ENCODE assay signal across 16 mouse cellular contexts in the genomic region with DNA sequence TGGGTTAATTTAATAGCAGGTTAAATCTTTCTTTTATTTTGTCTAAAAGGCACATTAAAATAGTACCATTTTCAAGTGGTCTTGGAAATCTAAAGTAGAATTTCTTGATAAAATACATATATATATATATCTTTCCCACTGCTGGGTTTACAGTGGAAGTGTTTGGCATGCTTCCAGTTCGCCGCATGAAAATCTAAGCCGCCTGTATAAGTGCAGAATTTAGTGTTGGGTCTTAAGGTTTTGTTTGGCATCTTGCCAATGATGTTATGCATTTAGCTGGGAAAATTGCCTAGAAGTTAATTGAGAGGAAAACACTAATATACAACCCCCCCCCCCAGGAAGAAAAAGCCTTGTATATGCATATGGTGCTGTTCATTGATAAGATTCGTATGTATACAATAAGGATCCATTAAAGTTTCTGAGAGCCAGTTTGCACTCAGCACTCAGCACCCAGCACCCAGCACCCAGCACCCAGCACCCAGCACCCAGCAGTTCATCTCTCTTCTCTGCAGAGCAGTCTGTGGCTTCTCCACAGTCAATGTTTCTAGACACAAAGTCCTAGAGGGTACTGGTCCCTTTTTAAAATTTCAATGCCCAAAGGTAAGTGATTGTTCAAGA.
A peak's percentile ranks its signal among the peaks of the same experiment; 100 is the strongest.
DNase-seq lines count a peak whose midpoint lies in the region; ATAC-seq and TF ChIP-seq lines count a peak whose summit lies in the region.
"Had no signal": no experiment of that assay in that cellular context is flagged by ENCODE, and none has a peak within 500 bp of the region (broad histone marks: within the 10 kb centered on the region; RNA-seq: fewer than 3 reads in every experiment).

No protein-coding gene starts in this region.

- peak; percentile 57 for DNase-seq in hindbrain, postnatal 0 days (ENCODE audit: low spot score)
- no peak for DNase-seq in hindbrain, embryonic 10.5 days (ENCODE audit: low spot score)
- DNase-seq in lung, postnatal 0 days (ENCODE audit: low spot score) = peak; percentile 14
- DNase-seq in lung, adult 2 months = no peak
- DNase-seq in embryonic facial prominence, embryonic 14.5 days (ENCODE audit: low spot score) = peak; percentile 86
- DNase-seq in thymus, postnatal 36 days = no peak
- DNase-seq: B cell, adult 2 months; cerebellum, postnatal 36 days; gastrocnemius, postnatal 10 days; kidney, postnatal 25 days; liver, embryonic 13.5 days; lung, postnatal 4 days; right cerebral cortex, adult 18-20 months; thymus, postnatal 25 days had no signal

- no peaks in the 10 kb centered on the region for H3K4me1 ChIP-seq in hindbrain, postnatal 0 days (ENCODE audit: insufficient read depth, low read length)
- H3K4me1 ChIP-seq in hindbrain, embryonic 10.5 days (replicated peaks) = peaks cover 10% of the 10 kb centered on the region; the same call in 1 of the 2 replicates
- H3K4me1 ChIP-seq in lung, postnatal 0 days (ENCODE audit: insufficient read depth, low read depth, low read length) = no peaks in the 10 kb centered on the region
- H3K4me1 ChIP-seq in lung, adult 2 months (ENCODE audit: control insufficient read depth, insufficient read depth, low read length) = no peaks in the 10 kb centered on the region
- peaks cover 6% of the 10 kb centered on the region; the same call in 1 of the 2 replicates for H3K4me1 ChIP-seq in embryonic facial prominence, embryonic 14.5 days (ENCODE audit: control insufficient read depth, insufficient read depth, low read length)
- H3K4me1 ChIP-seq in forebrain, embryonic 16.5 days (replicated peaks; ENCODE audit: control insufficient read depth, insufficient read depth, low read length) = peaks cover 20% of the 10 kb centered on the region
- H3K4me1 ChIP-seq: liver, embryonic 13.5 days had no signal

- no peak for TF ChIP-seq EP300 in lung, postnatal 0 days (IDR thresholded peaks at IDR 0.05)

- no peak overlapping the region for H3K4me3 ChIP-seq in hindbrain, postnatal 0 days (ENCODE audit: low read length)
- H3K4me3 ChIP-seq in hindbrain, embryonic 10.5 days = no peak overlapping the region
- H3K4me3 ChIP-seq in lung, postnatal 0 days (ENCODE audit: low read depth, low read length) = no peak overlapping the region
- no peak overlapping the region for H3K4me3 ChIP-seq in lung, adult 2 months (replicated peaks; ENCODE audit: extremely low read depth, low read depth, low read length)
- H3K4me3 ChIP-seq in embryonic facial prominence, embryonic 14.5 days (ENCODE audit: low read depth, low read length) = no peak overlapping the region
- H3K4me3 ChIP-seq in forebrain, embryonic 16.5 days (replicated peaks; ENCODE audit: low read length) = no peak overlapping the region
- H3K4me3 ChIP-seq: liver, embryonic 13.5 days had no signal

- H3K9me3 ChIP-seq in hindbrain, postnatal 0 days (ENCODE audit: low read length) = no peaks in the 10 kb centered on the region
- H3K9me3 ChIP-seq in hindbrain, embryonic 10.5 days = no peaks in the 10 kb centered on the region
- no peaks in the 10 kb centered on the region for H3K9me3 ChIP-seq in lung, postnatal 0 days (ENCODE audit: low read length)
- H3K9me3 ChIP-seq in embryonic facial prominence, embryonic 14.5 days (ENCODE audit: control insufficient read depth, low read length) = no peaks in the 10 kb centered on the region
- H3K9me3 ChIP-seq in forebrain, embryonic 16.5 days (ENCODE audit: control insufficient read depth, low read length) = no peaks in the 10 kb centered on the region
- H3K9me3 ChIP-seq: liver, embryonic 13.5 days had no signal

- no peaks in the 10 kb centered on the region for H3K27me3 ChIP-seq in hindbrain, postnatal 0 days (ENCODE audit: insufficient read depth, low read length)
- no peaks in the 10 kb centered on the region for H3K27me3 ChIP-seq in hindbrain, embryonic 10.5 days (ENCODE audit: insufficient read depth, poor library complexity, severe bottlenecking)
- H3K27me3 ChIP-seq in lung, postnatal 0 days (replicated peaks; ENCODE audit: insufficient read depth, low read length) = no peaks in the 10 kb centered on the region
- H3K27me3 ChIP-seq in embryonic facial prominence, embryonic 14.5 days (replicated peaks; ENCODE audit: control insufficient read depth, insufficient read depth, low read length) = no peaks in the 10 kb centered on the region; the same call in 1 of the 2 replicates
- H3K27me3 ChIP-seq in forebrain, embryonic 16.5 days (replicated peaks; ENCODE audit: control insufficient read depth, insufficient read depth, low read length) = no peaks in the 10 kb centered on the region
- H3K27me3 ChIP-seq: liver, embryonic 13.5 days had no signal

- H3K36me3 ChIP-seq in hindbrain, postnatal 0 days (ENCODE audit: insufficient read depth, low read length) = no peaks in the 10 kb centered on the region
- no peaks in the 10 kb centered on the region for H3K36me3 ChIP-seq in hindbrain, embryonic 10.5 days
- H3K36me3 ChIP-seq in lung, postnatal 0 days (ENCODE audit: insufficient read depth, low read length) = no peaks in the 10 kb centered on the region
- no peaks in the 10 kb centered on the region for H3K36me3 ChIP-seq in embryonic facial prominence, embryonic 14.5 days (ENCODE audit: control insufficient read depth, insufficient read depth, low read length)
- H3K36me3 ChIP-seq in forebrain, embryonic 16.5 days (ENCODE audit: control insufficient read depth, insufficient read depth) = no peaks in the 10 kb centered on the region
- H3K36me3 ChIP-seq: liver, embryonic 13.5 days had no signal

- TF ChIP-seq CTCF in hindbrain, postnatal 0 days (IDR thresholded peaks at IDR 0.05; ENCODE audit: low read depth) = no peak
- TF ChIP-seq CTCF in lung, postnatal 0 days (IDR thresholded peaks at IDR 0.05) = no peak
- no peak for TF ChIP-seq CTCF in lung, adult 2 months (IDR thresholded peaks at IDR 0.05; ENCODE audit: insufficient read depth, low read length)

- no peak overlapping the region for H3K4me2 ChIP-seq in hindbrain, postnatal 0 days (ENCODE audit: low read depth, low read length)
- no peak overlapping the region for H3K4me2 ChIP-seq in lung, postnatal 0 days (replicated peaks; ENCODE audit: low read depth, low read length)
- H3K4me2 ChIP-seq in embryonic facial prominence, embryonic 14.5 days (ENCODE audit: low read depth, low read length) = no peak overlapping the region
- H3K4me2 ChIP-seq in forebrain, embryonic 16.5 days (ENCODE audit: low read length) = no peak overlapping the region
- H3K4me2 ChIP-seq: liver, embryonic 13.5 days had no signal

- H3K27ac ChIP-seq in hindbrain, postnatal 0 days = no peak overlapping the region
- H3K27ac ChIP-seq in hindbrain, embryonic 10.5 days = no peak overlapping the region
- no peak overlapping the region for H3K27ac ChIP-seq in lung, postnatal 0 days (ENCODE audit: low read length)
- no peak overlapping the region for H3K27ac ChIP-seq in embryonic facial prominence, embryonic 14.5 days (replicated peaks; ENCODE audit: low read depth, low read length)
- no peak overlapping the region; the same call in 1 of the 2 replicates for H3K27ac ChIP-seq in forebrain, embryonic 16.5 days (ENCODE audit: low read length)
- H3K27ac ChIP-seq: liver, embryonic 13.5 days; stomach, postnatal 0 days had no signal

- H3K9ac ChIP-seq in hindbrain, postnatal 0 days (replicated peaks; ENCODE audit: low read length) = no peak overlapping the region
- no peak overlapping the region for H3K9ac ChIP-seq in lung, postnatal 0 days (replicated peaks; ENCODE audit: low read depth)
- no peak overlapping the region for H3K9ac ChIP-seq in embryonic facial prominence, embryonic 14.5 days (ENCODE audit: low read depth, low read length)
- no peak overlapping the region for H3K9ac ChIP-seq in forebrain, embryonic 16.5 days (replicated peaks; ENCODE audit: low read depth, low read length)
- H3K9ac ChIP-seq: liver, embryonic 13.5 days had no signal

- 43% methylated on average over 4 of the region's 4 CpGs for WGBS in hindbrain, postnatal 0 days
- 90% methylated on average over 4 of the region's 4 CpGs for WGBS in hindbrain, embryonic 10.5 days
- WGBS in lung, postnatal 0 days = 21% methylated on average over 4 of the region's 4 CpGs
- 28% methylated on average over 4 of the region's 4 CpGs for WGBS in lung, adult 2 months
- WGBS in embryonic facial prominence, embryonic 14.5 days = 41% methylated on average over 4 of the region's 4 CpGs
- WGBS in forebrain, embryonic 16.5 days = 14% methylated on average over 4 of the region's 4 CpGs

- TF ChIP-seq POLR2A in lung, adult 2 months (IDR thresholded peaks at IDR 0.05; ENCODE audit: borderline replicate concordance, extremely low read depth, low read depth, low read length) = no peak

- no peak for ATAC-seq in hindbrain, postnatal 0 days
- no peak for ATAC-seq in lung, postnatal 0 days
- ATAC-seq in embryonic facial prominence, embryonic 14.5 days (ENCODE audit: low read depth) = 0 out of 2 replicates have a peak, but pooled peaks have one; percentile 60
- ATAC-seq in forebrain, embryonic 16.5 days = peak; percentile 62

Comparison
In these comparisons a context has a peak if more than half of its experiments do, and no peak if none do; other contexts are left out.
1. DNase-seq: peak in hindbrain, postnatal 0 days (single experiment), lung, postnatal 0 days (single experiment) and embryonic facial prominence, embryonic 14.5 days (single experiment); none in hindbrain, embryonic 10.5 days (single experiment), lung, adult 2 months (single experiment) and thymus, postnatal 36 days (0 of 2).
2. ATAC-seq: peak in embryonic facial prominence, embryonic 14.5 days (single experiment) and forebrain, embryonic 16.5 days (single experiment); none in hindbrain, postnatal 0 days (single experiment) and lung, postnatal 0 days (single experiment).